Mouse (Mus musculus) lung, postnatal 0 days (tissue): ENCODE data around the gene Slc6a12. TPM values are rescaled to one million over a fixed set of nuclear protein-coding genes. Genes with fewer than 3 reads are reported as not detected.

ENCODE experiments used
- ATAC-seq: fragments of 200-750 bp; cut with Nextera tagmentation; 2 replicates; pipeline ENCODE4 v1.8.0; 2017; ENCODE audit warnings: moderate library complexity
- DNase-seq: peaks from one replicate; pipeline ENCODE4 v3.0.0-alpha.2; 2016; ENCODE audit warnings: low spot score
- H3K27ac ChIP-seq: fragments of 300-500 bp; sonication (generic); 2 replicates; pipeline ENCODE4 v1.5.1; 2014; ENCODE audit warnings: antibody characterized with exemption, mild to moderate bottlenecking, low read length, mixed read lengths
- H3K27me3 ChIP-seq: fragments of 300-500 bp; sonication (generic); replicated peaks from 2 replicates; pipeline ENCODE4 v1.6.1; 2014; ENCODE audit warnings: low read length, mixed read lengths; ENCODE audit not compliant: insufficient read depth
- H3K36me3 ChIP-seq: fragments of 300-500 bp; sonication (generic); 2 replicates; pipeline ENCODE4 v1.6.1; 2014; ENCODE audit warnings: low read length, mixed read lengths; ENCODE audit not compliant: insufficient read depth
- H3K4me1 ChIP-seq: fragments of 300-500 bp; sonication (generic); 2 replicates; pipeline ENCODE4 v1.6.1; 2014; ENCODE audit warnings: antibody characterized with exemption, low read depth, low read length, mixed read lengths; ENCODE audit not compliant: insufficient read depth
- H3K4me2 ChIP-seq: fragments of 300-500 bp; sonication (generic); replicated peaks from 2 replicates; pipeline ENCODE4 v1.6.1; 2014; ENCODE audit warnings: low read depth, mild to moderate bottlenecking, low read length, moderate library complexity, mixed read lengths
- H3K4me3 ChIP-seq: fragments of 300-500 bp; sonication (generic); 2 replicates; pipeline ENCODE4 v1.5.1; 2014; ENCODE audit warnings: low read depth, low read length
- H3K9ac ChIP-seq: fragments of 300-500 bp; sonication (generic); replicated peaks from 2 replicates; pipeline ENCODE4 v1.6.1; 2014; ENCODE audit warnings: low read depth, mild to moderate bottlenecking
- H3K9me3 ChIP-seq: fragments of 300-500 bp; sonication (generic); 2 replicates; pipeline ENCODE4 v1.6.1; 2016; ENCODE audit warnings: low read length, mixed read lengths
- CTCF ChIP-seq: IDR thresholded peaks from 2 replicates; pipeline ENCODE4 v1.5.1; 2016; ENCODE audit warnings: antibody characterized with exemption, mild to moderate bottlenecking
- EP300 ChIP-seq: IDR thresholded peaks from 2 replicates; pipeline ENCODE4 v1.6.1; 2016; ENCODE audit warnings: antibody characterized with exemption, mild to moderate bottlenecking, control low read depth
- WGBS: fragments of 180-500 bp; shearing (Covaris S2); extraction: QIAGEN DNeasy Blood & Tissue Kit; methylation state at CpG from one replicate; pipeline ENCODE4 v1.1.7; 2014; 5-methylcytosine and 5-hydroxymethylcytosine counted together
- polyA plus RNA-seq: library from polyadenylated mRNA; unstranded; fragments of >200 nt; fragmentation: Nextera tagmentation; extraction: Ambion mirVana; gene quantifications from 2 replicates; pipeline ENCODE4 v1.2.1, GENCODE M21; 2015

Gene Slc6a12
- polyA plus RNA-seq, 1 experiment from 2014 or later, result not detected

DNA sequence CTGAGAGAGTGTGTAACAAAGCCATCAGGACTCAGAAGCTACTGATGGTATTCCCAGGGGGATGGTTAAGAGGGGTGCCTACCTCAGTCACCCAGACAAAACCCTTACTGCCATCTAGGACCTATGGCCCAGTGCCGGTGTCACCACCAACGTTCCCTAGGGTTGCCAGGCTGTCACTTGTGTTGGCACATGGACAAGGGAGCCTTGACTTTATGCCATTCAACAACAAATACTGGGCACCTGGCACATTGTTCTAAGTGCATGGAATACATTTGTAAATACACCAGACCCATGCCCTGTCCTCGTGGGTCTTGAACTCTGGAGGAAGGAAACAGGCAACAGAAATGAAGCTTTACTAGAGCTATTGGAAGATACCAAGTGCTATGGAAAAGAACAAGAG lies 37.3 kb upstream of the Slc6a12 start:
- DNase-seq, result no peak
- H3K27me3 ChIP-seq, result no peaks in the 10 kb centered on the region
- H3K9ac ChIP-seq, result no peak overlapping the region
- H3K36me3 ChIP-seq, result no peaks in the 10 kb centered on the region
- no peak for TF ChIP-seq CTCF
- TF ChIP-seq EP300, result no peak
- no peak for ATAC-seq
- no peak overlapping the region for H3K4me3 ChIP-seq
- no peak overlapping the region for H3K4me2 ChIP-seq
- no peaks in the 10 kb centered on the region for H3K9me3 ChIP-seq
- WGBS, result 79% methylated on average over 3 of the region's 3 CpGs
- no peak overlapping the region for H3K27ac ChIP-seq
- no peaks in the 10 kb centered on the region for H3K4me1 ChIP-seq

DNA sequence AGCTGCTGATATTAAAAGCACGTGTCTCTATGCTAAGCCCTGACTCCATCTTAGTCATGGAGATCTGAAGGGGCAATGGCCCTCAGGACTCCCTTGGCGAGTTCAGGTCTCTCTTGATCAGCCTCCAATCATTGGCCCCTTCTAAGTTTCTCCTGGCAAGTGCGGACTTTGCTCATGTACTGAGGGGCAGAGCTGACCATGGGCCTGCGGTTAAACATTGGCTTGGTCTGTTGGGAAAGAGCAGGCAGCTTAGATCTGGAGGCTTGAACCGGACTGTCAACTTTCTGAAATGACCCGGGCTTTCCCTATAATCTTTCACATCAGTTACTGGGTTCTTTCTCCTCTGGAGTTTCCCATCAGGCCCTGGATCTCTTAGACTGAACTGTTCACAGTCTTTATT lies 31.9 kb upstream of the Slc6a12 start:
- ATAC-seq (no peak), DNase-seq (no peak)
- no peaks in the 10 kb centered on the region for H3K4me1 ChIP-seq
- TF ChIP-seq CTCF (no peak), EP300 (no peak)
- H3K4me2 ChIP-seq, result no peak overlapping the region
- no peaks in the 10 kb centered on the region for H3K27me3 ChIP-seq
- 61% methylated on average over 6 of the region's 6 CpGs for WGBS
- H3K36me3 ChIP-seq, result no peaks in the 10 kb centered on the region
- no peak overlapping the region for H3K9ac ChIP-seq
- H3K27ac ChIP-seq, result no peak overlapping the region
- H3K4me3 ChIP-seq, result no peak overlapping the region
- no peaks in the 10 kb centered on the region for H3K9me3 ChIP-seq

DNA sequence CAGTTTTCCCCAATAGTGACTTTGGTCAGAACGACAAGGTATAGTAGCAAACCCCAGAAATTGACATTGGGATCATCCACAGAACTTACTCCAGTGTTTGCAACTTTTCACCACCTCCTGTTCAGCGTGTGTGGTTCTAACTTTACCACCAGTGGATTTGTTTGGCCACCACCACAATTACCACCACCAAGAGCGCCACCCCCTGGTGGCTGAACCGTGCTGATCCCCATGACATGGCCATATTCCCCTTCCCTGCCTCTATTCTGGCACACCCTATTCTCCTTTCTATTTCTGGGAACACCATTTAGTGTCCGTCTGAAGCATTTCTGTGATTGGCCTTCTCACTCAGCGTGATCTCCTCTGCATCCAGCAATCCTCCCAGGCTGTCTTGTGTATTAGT lies 23.8 kb upstream of the Slc6a12 start:
- H3K4me3 ChIP-seq, result no peak overlapping the region
- 50% methylated on average over 6 of the region's 6 CpGs for WGBS
- H3K9me3 ChIP-seq, result no peaks in the 10 kb centered on the region
- H3K27me3 ChIP-seq, result no peaks in the 10 kb centered on the region
- ATAC-seq, result no peak
- TF ChIP-seq EP300 (no peak), CTCF (peak; percentile 24)
- DNase-seq, result no peak
- H3K27ac ChIP-seq, result no peak overlapping the region
- H3K4me1 ChIP-seq, result no peaks in the 10 kb centered on the region
- H3K9ac ChIP-seq, result no peak overlapping the region
- H3K4me2 ChIP-seq, result no peak overlapping the region
- H3K36me3 ChIP-seq, result no peaks in the 10 kb centered on the region

DNA sequence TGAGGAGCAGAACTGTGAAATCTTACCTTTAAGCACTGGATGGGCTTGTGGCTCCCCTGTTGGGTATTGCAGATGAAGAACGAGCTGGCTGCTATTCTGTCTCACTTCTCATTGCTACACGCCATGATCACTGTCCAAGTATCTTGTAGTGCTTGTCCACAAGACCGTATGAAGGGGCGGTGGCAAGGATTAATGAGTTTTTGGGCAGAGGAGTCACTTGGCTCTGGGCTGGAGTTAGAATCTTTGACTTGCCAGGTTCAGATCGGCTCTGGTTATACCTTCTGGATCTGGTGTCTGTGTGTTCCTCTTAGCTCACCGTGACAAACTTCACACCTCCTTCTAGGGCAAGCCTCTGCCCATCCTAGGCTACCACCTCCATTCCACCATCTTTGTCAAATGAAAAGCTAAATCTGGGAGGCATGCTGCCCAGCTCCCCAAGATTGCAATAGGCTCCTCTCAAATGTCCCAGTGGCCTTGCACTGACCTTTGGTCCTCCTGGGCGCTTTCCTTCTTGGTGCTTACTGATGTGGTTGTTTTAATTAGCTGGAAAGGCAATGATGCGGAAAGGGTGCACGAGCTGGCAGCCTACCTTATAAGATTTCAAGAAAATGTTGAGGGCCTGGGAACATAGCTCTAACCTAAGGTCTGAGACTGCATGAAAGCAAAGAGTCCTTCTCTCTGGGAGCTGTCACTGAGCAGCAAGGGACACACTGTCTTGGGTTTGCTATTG lies 20.3 kb upstream of the Slc6a12 start:
- ATAC-seq, result no peak
- TF ChIP-seq CTCF (no peak), EP300 (no peak)
- Histone ChIP-seq H3K27me3 (no peaks in the 10 kb centered on the region), H3K36me3 (no peaks in the 10 kb centered on the region), H3K4me2 (no peak overlapping the region), H3K9ac (no peak overlapping the region), H3K4me3 (no peak overlapping the region), H3K27ac (no peak overlapping the region), H3K4me1 (no peaks in the 10 kb centered on the region), H3K9me3 (no peaks in the 10 kb centered on the region)
- no peak for DNase-seq
- 77% methylated on average over 9 of the region's 9 CpGs for WGBS

GRCm38 (mm10) chr6:121325298-121325697 lies 17.6 kb upstream of the Slc6a12 start:
- no peak for ATAC-seq
- H3K4me2 ChIP-seq, result no peak overlapping the region
- no peaks in the 10 kb centered on the region for H3K9me3 ChIP-seq
- H3K27ac ChIP-seq, result no peak overlapping the region
- no peak for DNase-seq
- H3K9ac ChIP-seq, result no peak overlapping the region
- TF ChIP-seq CTCF, result no peak
- no peak for TF ChIP-seq EP300
- H3K4me1 ChIP-seq, result no peaks in the 10 kb centered on the region
- H3K27me3 ChIP-seq, result no peaks in the 10 kb centered on the region
- no peaks in the 10 kb centered on the region for H3K36me3 ChIP-seq
- H3K4me3 ChIP-seq, result no peak overlapping the region
- 53% methylated on average over 2 of the region's 3 CpGs for WGBS

DNA sequence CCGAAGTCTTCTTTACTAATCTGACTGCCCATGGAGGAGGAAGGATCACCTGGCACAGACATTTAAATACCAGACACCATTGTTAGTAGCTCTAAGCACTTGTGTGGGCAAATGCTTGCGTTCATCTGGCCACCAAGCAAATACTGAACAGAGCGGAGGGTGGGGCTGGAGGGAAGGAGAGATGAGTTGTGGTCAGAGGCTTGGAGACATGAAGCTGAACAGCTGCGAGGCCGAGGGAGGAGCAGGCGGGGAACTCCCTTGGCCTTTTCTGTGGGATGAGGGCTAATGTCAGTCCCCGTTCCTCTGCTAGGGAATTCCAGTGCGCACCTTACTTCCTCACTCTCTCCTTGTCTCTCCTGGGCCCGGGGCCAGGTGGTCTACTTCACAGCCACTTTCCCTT lies 17.1 kb upstream of the Slc6a12 start:
- H3K27ac ChIP-seq, result no peak overlapping the region
- TF ChIP-seq EP300, result no peak
- no peak for TF ChIP-seq CTCF
- 60% methylated on average over 9 of the region's 9 CpGs for WGBS
- no peak overlapping the region for H3K4me2 ChIP-seq
- H3K4me3 ChIP-seq, result no peak overlapping the region
- H3K9ac ChIP-seq, result no peak overlapping the region
- no peaks in the 10 kb centered on the region for H3K36me3 ChIP-seq
- DNase-seq (no peak), ATAC-seq (no peak)
- H3K9me3 ChIP-seq, result no peaks in the 10 kb centered on the region
- no peaks in the 10 kb centered on the region for H3K4me1 ChIP-seq
- no peaks in the 10 kb centered on the region for H3K27me3 ChIP-seq
